Mouse (Mus musculus) heart, embryonic 11.5 days (tissue): ENCODE measurements around the gene Nav2. TPM values are rescaled to one million over a fixed set of nuclear protein-coding genes. Genes with fewer than 3 reads are reported as not detected.

Source experiments
- ATAC-seq: fragments of 200-750 bp; cut with Nextera tagmentation; replicated peaks from 2 replicates; pipeline ENCODE4 v1.8.0; 2017; ENCODE audit warnings: moderate library complexity; ENCODE audit not compliant: insufficient number of reproducible peaks, low FRiP score, low TSS enrichment
- H3K27ac ChIP-seq: fragments of 300-500 bp; sonication (generic); 2 replicates; pipeline ENCODE4 v1.5.1; 2014; ENCODE audit warnings: mild to moderate bottlenecking, low read depth, low read length
- H3K27me3 ChIP-seq: fragments of 300-500 bp; sonication (generic); 2 replicates; pipeline ENCODE4 v1.6.1; 2014; ENCODE audit warnings: mild to moderate bottlenecking, low read length, mixed read lengths; ENCODE audit not compliant: control insufficient read depth, insufficient read depth
- H3K36me3 ChIP-seq: fragments of 300-500 bp; sonication (generic); 2 replicates; pipeline ENCODE4 v1.6.1; 2014; ENCODE audit warnings: mild to moderate bottlenecking, low read length, moderate library complexity, mixed read lengths; ENCODE audit not compliant: control insufficient read depth, insufficient read depth
- H3K4me1 ChIP-seq: fragments of 300-500 bp; sonication (generic); 2 replicates; pipeline ENCODE4 v1.6.1; 2014; ENCODE audit warnings: low read length; ENCODE audit not compliant: control insufficient read depth, insufficient read depth
- H3K4me2 ChIP-seq: fragments of 300-500 bp; sonication (generic); 2 replicates; pipeline ENCODE4 v1.6.1; 2014; ENCODE audit warnings: mild to moderate bottlenecking, moderate library complexity
- H3K4me3 ChIP-seq: fragments of 300-500 bp; sonication (generic); 2 replicates; pipeline ENCODE4 v1.5.1; 2014; ENCODE audit warnings: low read depth, low read length
- H3K9ac ChIP-seq: fragments of 300-500 bp; sonication (generic); 2 replicates; pipeline ENCODE4 v1.6.1; 2014; ENCODE audit warnings: mild to moderate bottlenecking, low read depth, low read length, moderate library complexity
- H3K9me3 ChIP-seq: fragments of 300-500 bp; sonication (generic); replicated peaks from 2 replicates; pipeline ENCODE4 v1.6.1; 2016; ENCODE audit warnings: low read length; ENCODE audit not compliant: control insufficient read depth
- WGBS: fragments of 180-500 bp; shearing (Covaris S2); extraction: QIAGEN DNeasy Blood & Tissue Kit; methylation state at CpG from one replicate; pipeline ENCODE4 v1.1.7; 2014; ENCODE audit not compliant: insufficient replicate concordance; 5-methylcytosine and 5-hydroxymethylcytosine counted together
- polyA plus RNA-seq: library from polyadenylated mRNA; unstranded; fragments of >200 nt; fragmentation: Nextera tagmentation; extraction: Ambion mirVana; gene quantifications from 2 replicates; pipeline ENCODE4 v1.2.1, GENCODE M21; 2014

Nav2 gene
- polyA plus RNA-seq, 1 experiment from 2014 or later = 32.2 TPM

DNA sequence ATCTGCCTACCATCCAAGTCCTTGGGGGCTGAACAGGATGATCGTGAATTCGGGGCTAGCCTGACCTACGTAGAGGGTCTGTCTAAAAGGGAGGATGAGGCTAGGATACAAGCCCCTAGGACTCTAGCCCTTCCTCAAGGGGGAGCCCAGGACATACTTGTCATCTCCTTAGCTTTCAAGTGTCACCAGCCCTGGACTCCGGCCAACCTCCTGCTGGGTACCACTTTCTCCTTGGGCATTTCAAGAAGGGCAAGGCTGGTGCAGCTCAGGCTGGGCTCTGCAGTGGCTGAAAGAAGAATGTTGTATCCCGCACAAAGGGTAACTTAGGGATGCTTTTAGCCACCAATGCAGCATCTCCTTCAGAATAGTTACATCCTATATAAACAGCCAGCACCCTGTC lies 592.4 kb downstream of the Nav2 start:
- no peak overlapping the region for H3K27ac ChIP-seq
- H3K9ac ChIP-seq = no peak overlapping the region
- H3K27me3 ChIP-seq = no peaks in the 10 kb centered on the region
- peaks cover 54% of the 10 kb centered on the region for H3K4me1 ChIP-seq
- H3K4me3 ChIP-seq = no peak overlapping the region
- H3K36me3 ChIP-seq = no peaks in the 10 kb centered on the region
- H3K9me3 ChIP-seq = no peaks in the 10 kb centered on the region
- no peak for ATAC-seq
- no peak overlapping the region for H3K4me2 ChIP-seq
- 92% methylated on average over 5 of the region's 5 CpGs for WGBS

DNA sequence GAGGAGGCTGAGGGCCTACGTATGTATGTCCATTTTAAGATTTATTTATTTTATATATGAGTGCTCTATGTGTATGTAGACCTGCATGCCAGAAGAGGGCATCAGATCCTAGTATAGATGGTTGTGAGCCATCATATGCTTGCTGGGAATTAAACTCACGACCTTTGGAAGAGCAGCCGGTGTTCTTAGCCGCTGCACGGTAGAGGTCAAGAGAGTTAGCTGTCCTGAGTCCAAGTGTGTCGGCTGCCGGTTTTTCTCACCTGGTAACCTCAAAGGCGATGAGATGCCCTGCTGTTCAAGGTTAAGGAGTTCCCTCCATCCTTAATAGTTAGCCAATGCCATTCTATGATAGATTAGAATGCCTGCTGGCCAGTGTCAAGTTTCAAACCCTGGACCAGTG lies 594.9 kb downstream of the Nav2 start:
- H3K4me1 ChIP-seq = peaks cover 41% of the 10 kb centered on the region
- 57% methylated on average over 8 of the region's 8 CpGs for WGBS

GRCm38 (mm10) chr7:49503881-49504280 lies 595.4 kb downstream of the Nav2 start:
- no peak for ATAC-seq
- 30% methylated on average over 2 of the region's 2 CpGs for WGBS
- H3K4me3 ChIP-seq = no peak overlapping the region
- H3K36me3 ChIP-seq = no peaks in the 10 kb centered on the region
- H3K9ac ChIP-seq = no peak overlapping the region
- H3K9me3 ChIP-seq = no peaks in the 10 kb centered on the region
- peaks cover 45% of the 10 kb centered on the region for H3K4me1 ChIP-seq
- H3K27ac ChIP-seq = no peak overlapping the region
- H3K4me2 ChIP-seq = no peak overlapping the region
- no peaks in the 10 kb centered on the region for H3K27me3 ChIP-seq

More for the DNA sequence above, 594.9 kb downstream of the Nav2 start:
- Histone ChIP-seq H3K9ac (no peak overlapping the region), H3K4me2 (no peak overlapping the region), H3K27ac (no peak overlapping the region), H3K4me3 (no peak overlapping the region), H3K36me3 (no peaks in the 10 kb centered on the region), H3K9me3 (no peaks in the 10 kb centered on the region), H3K27me3 (no peaks in the 10 kb centered on the region)
- no peak for ATAC-seq

DNA sequence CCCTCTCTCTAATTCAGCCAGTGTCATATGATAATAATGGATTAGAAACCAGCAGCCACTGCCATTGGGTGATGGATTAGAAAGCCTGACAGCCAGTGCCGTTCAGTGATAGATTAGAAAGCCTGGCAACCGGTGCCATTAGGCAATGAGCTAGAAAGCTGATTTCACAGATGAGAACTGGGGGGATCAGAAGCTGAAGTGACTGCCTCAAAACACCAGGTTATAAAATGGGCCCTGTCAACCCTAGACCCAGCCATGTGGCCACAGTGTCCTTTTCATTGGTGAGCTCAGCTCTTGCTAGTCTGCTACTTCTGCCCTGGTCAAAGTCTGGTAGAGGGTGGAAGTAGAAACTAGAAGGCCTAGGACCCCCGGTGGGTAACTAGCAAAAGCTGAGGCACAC lies 595.8 kb downstream of the Nav2 start:
- WGBS = 21% methylated on average over 3 of the region's 3 CpGs
- Histone ChIP-seq H3K9me3 (no peaks in the 10 kb centered on the region), H3K4me2 (no peak overlapping the region), H3K27ac (no peak overlapping the region), H3K4me1 (peaks cover 46% of the 10 kb centered on the region), H3K4me3 (no peak overlapping the region), H3K27me3 (no peaks in the 10 kb centered on the region), H3K9ac (no peak overlapping the region), H3K36me3 (no peaks in the 10 kb centered on the region)
- ATAC-seq = no peak

GRCm38 (mm10) chr7:49505024-49505423 lies 596.5 kb downstream of the Nav2 start:
- Histone ChIP-seq H3K27me3 (no peaks in the 10 kb centered on the region), H3K4me1 (peaks cover 46% of the 10 kb centered on the region), H3K4me2 (no peak overlapping the region), H3K9me3 (no peaks in the 10 kb centered on the region), H3K36me3 (no peaks in the 10 kb centered on the region), H3K9ac (0 out of 2 replicates have a peak overlapping the region, but pooled peaks have one; percentile 28), H3K4me3 (no peak overlapping the region), H3K27ac (no peak overlapping the region)
- no peak for ATAC-seq
- WGBS = 32% methylated on average over 3 of the region's 3 CpGs

GRCm38 (mm10) chr7:49506085-49506820 lies 597.7 kb downstream of the Nav2 start:
- Histone ChIP-seq H3K27ac (0 out of 2 replicates have a peak overlapping the region, but pooled peaks have one; percentile 15), H3K36me3 (no peaks in the 10 kb centered on the region), H3K4me2 (no peak overlapping the region), H3K4me3 (no peak overlapping the region), H3K4me1 (peaks cover 45% of the 10 kb centered on the region), H3K9me3 (no peaks in the 10 kb centered on the region), H3K27me3 (no peaks in the 10 kb centered on the region), H3K9ac (peak overlapping the region; percentile 39; the same call in 1 of the 2 replicates)
- no peak for ATAC-seq
- 75% methylated on average over 11 of the region's 12 CpGs for WGBS

DNA sequence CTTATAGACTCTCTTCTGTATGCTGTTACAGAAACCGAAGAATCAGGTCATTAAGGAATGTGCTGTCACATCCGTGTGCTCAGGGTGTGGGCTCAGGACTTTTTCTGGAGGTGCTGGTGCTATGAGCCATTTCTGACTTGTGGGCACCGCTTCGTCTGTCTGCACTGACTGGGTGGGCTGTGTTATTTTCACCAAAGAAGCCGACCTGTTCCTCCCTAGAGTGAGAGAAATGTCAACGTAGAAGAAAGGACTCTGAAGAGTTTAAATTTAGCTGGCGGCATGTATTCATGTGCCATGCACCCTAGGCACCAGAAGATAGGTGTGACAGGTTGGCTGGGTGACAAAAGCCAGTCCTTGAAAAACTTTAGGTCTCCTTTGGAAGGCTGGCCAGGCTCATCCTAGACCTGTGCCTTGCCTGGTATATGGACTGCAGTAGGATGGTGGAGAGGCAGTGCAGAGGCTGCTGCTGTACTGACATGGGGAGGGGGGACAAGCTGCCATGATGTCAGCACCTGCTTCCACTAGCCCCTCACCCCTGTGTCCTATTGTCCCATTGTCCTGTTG lies 599.5 kb downstream of the Nav2 start:
- Histone ChIP-seq H3K4me1 (peaks cover 29% of the 10 kb centered on the region), H3K9ac (no peak overlapping the region), H3K27ac (peak overlapping the region; percentile 50), H3K4me3 (no peak overlapping the region), H3K4me2 (no peak overlapping the region; the same call in 1 of the 2 replicates), H3K9me3 (no peaks in the 10 kb centered on the region), H3K36me3 (no peaks in the 10 kb centered on the region), H3K27me3 (no peaks in the 10 kb centered on the region)
- peak; percentile 55 for ATAC-seq
- 44% methylated on average over 7 of the region's 7 CpGs for WGBS

GRCm38 (mm10) chr7:49511820-49512453 lies 603.4 kb downstream of the Nav2 start:
- Histone ChIP-seq H3K36me3 (no peaks in the 10 kb centered on the region), H3K9me3 (0 out of 2 replicates have a peak, but pooled peaks cover 2% of the 10 kb centered on the region), H3K4me1 (peaks cover 10% of the 10 kb centered on the region), H3K9ac (no peak overlapping the region), H3K27me3 (no peaks in the 10 kb centered on the region), H3K4me3 (no peak overlapping the region), H3K27ac (no peak overlapping the region), H3K4me2 (no peak overlapping the region)
- no peak for ATAC-seq
- WGBS = 56% methylated on average over 7 of the region's 7 CpGs
